Mouse (Mus musculus): ENCODE results near the gene Hsdl1. TPM values are rescaled to one million over a fixed set of nuclear protein-coding genes. Genes with fewer than 3 reads are reported as not detected.

Gene Hsdl1
- 26.0 and 40.6 TPM in 2 replicates for total RNA-seq (2023)

GRCm38 (mm10) chr8:119574437-119575365 is at the start of gene Hsdl1, which contains the start of gene Dnaaf1:
Hsdl1 (minus strand) TSS chr8:119575183.
Dnaaf1 (plus strand) TSS chr8:119575235.

GRCm38 (mm10) chr8:119612471-119612870 is 37.5 kb upstream of the Hsdl1 start, which contains the start of gene Adad2:
Adad2 (plus strand) TSS chr8:119612747.

GRCm38 (mm10) chr8:119604996-119605395 is 30.0 kb upstream of the Hsdl1 start, which contains the start of gene Taf1c:
Taf1c (minus strand) TSS chr8:119605222.

DNA sequence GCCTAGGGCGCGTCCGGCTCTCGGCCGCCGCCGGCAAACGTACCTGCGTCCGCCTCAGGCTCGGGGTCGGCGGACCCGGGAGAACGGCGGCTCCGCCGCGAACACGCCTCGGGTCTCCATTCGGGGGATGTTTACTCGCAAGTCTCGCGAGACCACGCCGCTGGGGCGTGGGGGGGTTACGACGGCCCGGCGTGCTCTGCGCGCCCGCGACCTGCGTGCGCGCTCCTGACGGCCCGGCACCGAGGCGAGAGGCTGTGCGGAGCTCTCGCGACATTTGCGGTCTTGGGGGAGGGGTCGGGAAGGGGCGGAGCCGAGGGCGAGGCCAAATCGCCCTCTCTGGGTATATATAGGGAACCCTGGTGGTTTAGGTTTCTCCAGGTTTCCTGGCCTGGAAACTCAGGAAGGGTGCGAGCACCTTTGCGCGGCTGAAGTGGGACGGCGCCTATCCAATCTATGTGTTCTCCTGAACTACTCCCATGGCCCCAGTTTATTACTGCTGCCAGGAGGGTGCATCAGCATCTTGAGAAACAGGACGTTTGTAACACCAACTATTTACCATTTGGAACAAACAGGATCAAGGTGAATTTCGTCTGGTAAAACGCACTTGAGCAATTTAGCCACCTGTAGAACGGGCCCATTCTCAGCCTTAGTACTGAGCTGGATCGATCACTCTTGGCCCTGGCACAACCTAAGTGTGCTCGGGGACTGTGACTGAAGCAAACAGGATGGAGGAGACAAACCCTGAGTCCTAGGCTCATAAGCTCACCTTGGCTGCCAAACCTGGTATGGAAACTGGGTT is 16.2 kb downstream of the Hsdl1 start, which contains the start of gene Mbtps1:
Gene Mbtps1, minus strand, starts transcription at position 133 of the 799 bp plus-strand sequence.

Other genes with a start within 250 kb of the Hsdl1 start
- gene Hsbp1, start 230.7 kb downstream of the Hsdl1 start, total RNA-seq (2023) = 51.1 and 62.5 TPM in 2 replicates
- 8.9 and 9.8 TPM in 2 replicates for gene Mlycd, start 180.3 kb downstream of the Hsdl1 start, total RNA-seq (2023)
- 453 and 495 TPM in 2 replicates for gene Osgin1, start 141.1 kb downstream of the Hsdl1 start, total RNA-seq (2023)
- gene Necab2, start 128.5 kb downstream of the Hsdl1 start, total RNA-seq (2023) = 2.5 and 4.0 TPM in 2 replicates
- not detected in 2 replicates for gene Slc38a8, start 73.5 kb downstream of the Hsdl1 start, total RNA-seq (2023)
- 44.8 and 59.4 TPM in 2 replicates for gene Mbtps1, start 16.4 kb downstream of the Hsdl1 start, total RNA-seq (2023)
- 0.16 and 0.18 TPM in 2 replicates for gene Dnaaf1, start 52 bp upstream of the Hsdl1 start, total RNA-seq (2023)
- 6.2 and 8.7 TPM in 2 replicates for gene Taf1c, start 30.0 kb upstream of the Hsdl1 start, total RNA-seq (2023)
- gene Adad2, start 37.6 kb upstream of the Hsdl1 start, total RNA-seq (2023) = not detected in 2 replicates
- gene Kcng4, start 60.5 kb upstream of the Hsdl1 start, total RNA-seq (2023) = not detected in 2 replicates
- not detected in 2 replicates for gene Wfdc1, start 91.2 kb upstream of the Hsdl1 start, total RNA-seq (2023)
- 0.27 and 0.28 TPM in 2 replicates for gene Atp2c2, start 124.8 kb upstream of the Hsdl1 start, total RNA-seq (2023)
- gene Tldc1, start 203.2 kb upstream of the Hsdl1 start, total RNA-seq (2023) = 7.8 and 8.8 TPM in 2 replicates

All from neutrophil, adult 65 days (primary cell).